Mouse (Mus musculus): Measurements from ENCODE around the gene Nubp2. TPM values are rescaled to one million over a fixed set of nuclear protein-coding genes. Genes with fewer than 3 reads are reported as not detected.

The Nubp2 gene
- polyA plus RNA-seq, 1 experiment: 96.1 TPM

DNA sequence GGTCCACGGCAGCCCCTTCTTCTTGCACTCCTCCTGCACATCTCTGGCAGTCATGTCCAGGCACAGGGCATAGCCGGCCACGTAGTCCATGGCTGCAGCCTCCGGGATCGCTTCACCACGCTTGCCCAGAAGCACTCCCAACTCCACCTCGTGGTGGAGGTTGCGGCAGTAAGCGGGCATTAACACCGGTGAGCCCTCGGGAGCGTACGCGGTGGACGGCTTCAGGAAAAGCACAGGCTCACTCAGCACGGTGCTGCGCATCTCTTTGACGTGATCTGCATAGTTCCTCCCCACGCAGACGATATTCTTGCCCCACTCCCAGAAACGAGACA is 36.5 kb downstream of the Nubp2 start:
- Histone ChIP-seq H3K27ac (ENCODE audit: control insufficient read depth, insufficient read depth, low read length) (peak overlapping the region; percentile 15; the same call in 1 of the 2 replicates), H3K36me3 (ENCODE audit: control insufficient read depth, insufficient read depth, low read length) (no peaks in the 10 kb centered on the region), H3K4me3 (ENCODE audit: control insufficient read depth, insufficient read depth, low read length) (peak overlapping the region; percentile 62), H3K27me3 (ENCODE audit: control insufficient read depth, insufficient read depth, low read length) (no peaks in the 10 kb centered on the region), H3K4me1 (replicated peaks; ENCODE audit: control insufficient read depth, insufficient read depth, low read length) (peaks cover 6% of the 10 kb centered on the region)
- DNase-seq: no peak
- under 1% methylated on average over 21 of the region's 21 CpGs for WGBS
- no peak for TF ChIP-seq CTCF (IDR thresholded peaks at IDR 0.05; ENCODE audit: borderline replicate concordance, control insufficient read depth, extremely low read depth, insufficient read depth, low read length, poor library complexity)
- TF ChIP-seq POLR2A (IDR thresholded peaks at IDR 0.05; ENCODE audit: control insufficient read depth, extremely low read depth, insufficient read depth, low read length, poor library complexity): no peak

DNA sequence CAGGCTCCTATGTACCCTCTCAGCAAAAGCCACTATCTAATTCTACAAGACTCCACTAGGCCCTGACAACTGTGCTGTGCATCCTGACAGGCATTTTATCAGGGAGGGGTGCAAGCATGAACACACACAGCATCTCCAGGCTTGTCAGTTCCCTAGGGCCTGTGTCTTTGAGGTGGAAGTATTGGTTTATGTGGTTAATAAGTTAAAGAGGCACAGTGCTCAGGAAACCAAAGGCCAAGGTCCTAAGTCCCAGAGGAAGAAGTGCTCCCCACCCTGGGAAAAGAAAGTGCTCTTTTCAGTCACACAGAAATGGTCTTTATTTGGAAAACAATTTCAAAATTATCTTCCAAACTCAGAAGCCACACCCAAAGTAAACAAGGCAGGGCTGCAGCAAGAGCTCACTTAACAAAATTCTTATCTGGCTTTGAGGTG is 37.5 kb downstream of the Nubp2 start:
- Histone ChIP-seq H3K4me1 (replicated peaks; ENCODE audit: control insufficient read depth, insufficient read depth, low read length) (peaks cover 6% of the 10 kb centered on the region), H3K36me3 (ENCODE audit: control insufficient read depth, insufficient read depth, low read length) (no peaks in the 10 kb centered on the region), H3K27ac (ENCODE audit: control insufficient read depth, insufficient read depth, low read length) (no peak overlapping the region), H3K4me3 (ENCODE audit: control insufficient read depth, insufficient read depth, low read length) (no peak overlapping the region), H3K27me3 (ENCODE audit: control insufficient read depth, insufficient read depth, low read length) (no peaks in the 10 kb centered on the region)
- DNase-seq: no peak
- TF ChIP-seq POLR2A (IDR thresholded peaks at IDR 0.05; ENCODE audit: control insufficient read depth, extremely low read depth, insufficient read depth, low read length, poor library complexity): no peak

DNA sequence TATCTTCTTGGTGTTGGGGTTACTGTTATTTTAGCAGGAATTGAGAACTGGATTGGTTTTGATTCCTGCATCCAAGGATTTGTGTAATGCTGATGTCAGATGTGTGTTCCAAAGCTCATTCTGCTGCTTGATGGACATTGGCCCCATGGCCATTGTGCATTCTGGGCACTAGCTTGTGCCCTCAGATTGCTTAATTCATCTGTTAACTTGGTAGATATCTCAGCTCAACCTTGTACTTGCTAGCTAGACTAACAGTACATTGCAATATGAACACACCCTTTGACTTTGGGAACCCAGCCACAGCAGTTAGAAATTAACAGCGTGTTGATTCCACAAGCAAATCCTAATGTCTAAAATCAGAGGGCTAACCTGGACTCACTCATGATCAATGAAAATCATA is 38.8 kb downstream of the Nubp2 start:
- no peak overlapping the region for H3K4me3 ChIP-seq (ENCODE audit: control insufficient read depth, insufficient read depth, low read length)
- H3K27ac ChIP-seq (ENCODE audit: control insufficient read depth, insufficient read depth, low read length): no peak overlapping the region
- WGBS: 100% methylated on average over 1 of the region's 1 CpGs
- no peak for DNase-seq
- peaks cover 6% of the 10 kb centered on the region for H3K4me1 ChIP-seq (replicated peaks; ENCODE audit: control insufficient read depth, insufficient read depth, low read length)
- H3K36me3 ChIP-seq (ENCODE audit: control insufficient read depth, insufficient read depth, low read length): no peaks in the 10 kb centered on the region
- TF ChIP-seq POLR2A (IDR thresholded peaks at IDR 0.05; ENCODE audit: control insufficient read depth, extremely low read depth, insufficient read depth, low read length, poor library complexity) (no peak), CTCF (IDR thresholded peaks at IDR 0.05; ENCODE audit: borderline replicate concordance, control insufficient read depth, extremely low read depth, insufficient read depth, low read length, poor library complexity) (no peak)
- H3K27me3 ChIP-seq (ENCODE audit: control insufficient read depth, insufficient read depth, low read length): no peaks in the 10 kb centered on the region

DNA sequence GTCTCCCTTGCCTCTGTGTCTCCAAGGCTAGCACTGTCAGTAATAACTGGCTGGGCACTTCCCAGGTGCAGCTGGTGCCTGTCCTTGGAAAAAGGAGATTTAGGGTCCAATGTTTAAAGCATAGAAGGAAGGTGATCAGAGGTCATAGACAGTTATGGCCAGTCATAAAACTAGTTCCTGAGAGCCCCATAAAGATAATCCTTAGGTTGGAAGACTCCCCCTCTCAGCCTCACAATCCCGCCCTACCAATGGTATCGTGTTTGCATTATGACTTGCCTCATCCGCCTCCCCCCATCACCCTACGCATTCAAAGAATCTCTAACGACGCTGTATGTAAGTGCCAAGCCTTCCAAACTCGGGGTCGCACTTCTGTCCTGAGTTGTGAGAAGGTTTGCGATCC is 41.6 kb downstream of the Nubp2 start:
- Histone ChIP-seq H3K4me1 (replicated peaks; ENCODE audit: control insufficient read depth, insufficient read depth, low read length) (peaks cover 2% of the 10 kb centered on the region), H3K36me3 (ENCODE audit: control insufficient read depth, insufficient read depth, low read length) (no peaks in the 10 kb centered on the region), H3K27ac (ENCODE audit: control insufficient read depth, insufficient read depth, low read length) (no peak overlapping the region), H3K27me3 (ENCODE audit: control insufficient read depth, insufficient read depth, low read length) (no peaks in the 10 kb centered on the region), H3K4me3 (ENCODE audit: control insufficient read depth, insufficient read depth, low read length) (no peak overlapping the region)
- TF ChIP-seq CTCF (IDR thresholded peaks at IDR 0.05; ENCODE audit: borderline replicate concordance, control insufficient read depth, extremely low read depth, insufficient read depth, low read length, poor library complexity) (no peak), POLR2A (IDR thresholded peaks at IDR 0.05; ENCODE audit: control insufficient read depth, extremely low read depth, insufficient read depth, low read length, poor library complexity) (no peak)
- DNase-seq: no peak
- 86% methylated on average over 9 of the region's 9 CpGs for WGBS

DNA sequence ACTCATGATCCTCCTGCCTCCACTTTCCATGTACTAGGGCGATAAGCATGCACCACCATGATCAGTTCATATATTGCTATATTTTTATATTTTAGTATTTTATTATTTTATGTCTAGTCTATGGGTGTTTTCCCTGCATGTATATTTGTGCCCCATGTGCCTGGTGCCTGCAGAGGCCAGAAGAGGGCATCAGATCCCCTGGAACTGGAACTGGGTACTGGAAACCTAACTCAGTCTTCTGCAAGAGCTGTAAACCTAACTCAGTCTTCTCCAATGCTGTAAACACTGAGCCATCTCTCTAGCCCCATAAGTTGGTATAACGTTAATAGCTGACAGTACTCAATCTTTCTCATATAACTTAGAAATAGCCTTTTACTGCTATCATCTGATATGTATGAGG is 43.5 kb downstream of the Nubp2 start:
- peak; percentile 16 for DNase-seq
- H3K36me3 ChIP-seq (ENCODE audit: control insufficient read depth, insufficient read depth, low read length): no peaks in the 10 kb centered on the region
- no peaks in the 10 kb centered on the region for H3K4me1 ChIP-seq (replicated peaks; ENCODE audit: control insufficient read depth, insufficient read depth, low read length)
- H3K4me3 ChIP-seq (ENCODE audit: control insufficient read depth, insufficient read depth, low read length): no peak overlapping the region
- no peak for TF ChIP-seq POLR2A (IDR thresholded peaks at IDR 0.05; ENCODE audit: control insufficient read depth, extremely low read depth, insufficient read depth, low read length, poor library complexity)
- no peak for TF ChIP-seq CTCF (IDR thresholded peaks at IDR 0.05; ENCODE audit: borderline replicate concordance, control insufficient read depth, extremely low read depth, insufficient read depth, low read length, poor library complexity)
- H3K27ac ChIP-seq (ENCODE audit: control insufficient read depth, insufficient read depth, low read length): no peak overlapping the region
- WGBS: 83% methylated on average over 2 of the region's 2 CpGs
- H3K27me3 ChIP-seq (ENCODE audit: control insufficient read depth, insufficient read depth, low read length): no peaks in the 10 kb centered on the region

DNA sequence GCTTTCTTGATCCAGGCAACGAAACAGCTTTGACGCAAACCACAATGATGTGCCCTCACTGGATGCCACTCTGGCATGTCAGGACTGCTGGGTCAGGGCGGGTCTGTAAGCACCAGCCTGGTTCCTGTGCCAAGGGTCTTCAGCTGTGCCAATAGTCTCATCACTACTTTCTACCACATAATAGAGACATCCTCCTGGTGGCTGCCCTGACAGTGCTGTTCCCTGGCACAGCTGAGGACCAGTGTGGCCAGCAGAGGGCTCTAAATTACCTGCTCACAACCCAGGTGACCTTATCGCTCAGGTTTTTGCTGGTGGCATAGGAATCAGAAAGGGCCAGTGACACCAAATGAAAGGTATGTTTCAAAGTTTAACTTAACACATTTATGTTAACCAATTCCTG is 45.0 kb downstream of the Nubp2 start:
- Histone ChIP-seq H3K36me3 (ENCODE audit: control insufficient read depth, insufficient read depth, low read length) (no peaks in the 10 kb centered on the region), H3K4me1 (replicated peaks; ENCODE audit: control insufficient read depth, insufficient read depth, low read length) (no peaks in the 10 kb centered on the region), H3K27ac (ENCODE audit: control insufficient read depth, insufficient read depth, low read length) (no peak overlapping the region), H3K4me3 (ENCODE audit: control insufficient read depth, insufficient read depth, low read length) (no peak overlapping the region), H3K27me3 (ENCODE audit: control insufficient read depth, insufficient read depth, low read length) (no peaks in the 10 kb centered on the region)
- DNase-seq: peak; percentile 52
- 75% methylated on average over 4 of the region's 4 CpGs for WGBS
- TF ChIP-seq POLR2A (IDR thresholded peaks at IDR 0.05; ENCODE audit: control insufficient read depth, extremely low read depth, insufficient read depth, low read length, poor library complexity) (no peak), CTCF (IDR thresholded peaks at IDR 0.05; ENCODE audit: borderline replicate concordance, control insufficient read depth, extremely low read depth, insufficient read depth, low read length, poor library complexity) (peak; percentile 56; the same call in 1 of the 2 replicates)

DNA sequence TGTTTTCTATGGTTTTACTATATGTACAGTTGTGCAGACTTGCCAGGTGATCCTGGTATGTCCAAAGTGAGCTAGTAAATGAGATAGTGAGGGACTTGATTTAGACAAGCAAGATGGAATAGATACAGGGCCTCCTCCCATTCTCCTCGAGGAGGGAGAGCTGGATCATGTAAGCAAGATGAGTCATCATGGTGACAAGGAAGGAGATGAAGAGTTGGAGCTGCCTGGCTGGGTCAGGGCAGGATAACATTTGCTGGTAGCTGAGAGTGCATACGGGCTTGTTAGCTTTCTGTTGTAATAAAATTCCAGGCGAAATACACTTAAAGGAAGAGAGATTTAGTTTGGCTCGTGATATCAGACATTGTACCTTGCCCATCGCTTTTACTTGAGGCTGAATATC is 45.8 kb downstream of the Nubp2 start:
- Histone ChIP-seq H3K27ac (ENCODE audit: control insufficient read depth, insufficient read depth, low read length) (no peak overlapping the region), H3K4me3 (ENCODE audit: control insufficient read depth, insufficient read depth, low read length) (no peak overlapping the region), H3K4me1 (replicated peaks; ENCODE audit: control insufficient read depth, insufficient read depth, low read length) (no peaks in the 10 kb centered on the region), H3K27me3 (ENCODE audit: control insufficient read depth, insufficient read depth, low read length) (no peaks in the 10 kb centered on the region), H3K36me3 (ENCODE audit: control insufficient read depth, insufficient read depth, low read length) (no peaks in the 10 kb centered on the region)
- TF ChIP-seq CTCF (IDR thresholded peaks at IDR 0.05; ENCODE audit: borderline replicate concordance, control insufficient read depth, extremely low read depth, insufficient read depth, low read length, poor library complexity) (no peak), POLR2A (IDR thresholded peaks at IDR 0.05; ENCODE audit: control insufficient read depth, extremely low read depth, insufficient read depth, low read length, poor library complexity) (no peak)
- DNase-seq: no peak
- 46% methylated on average over 5 of the region's 5 CpGs for WGBS

All from thymus, adult 2 months (tissue).